Mouse (Mus musculus): ENCODE measurements around the gene Ddx49.

The Ddx49 gene

GRCm38 (mm10) chr8:70259043-70259442, 43.2 kb downstream of the Ddx49 start:
- no peak for DNase-seq (ENCODE audit: low read depth)

- no peak for DNase-seq (ENCODE audit: low read depth)
Observed at GRCm38 (mm10) chr8:70258600-70258999, 43.7 kb downstream of the Ddx49 start.

GRCm38 (mm10) chr8:70257456-70257855, 44.8 kb downstream of the Ddx49 start:
- DNase-seq (ENCODE audit: low read depth): no peak

GRCm38 (mm10) chr8:70254628-70255027, 47.7 kb downstream of the Ddx49 start:
- DNase-seq (ENCODE audit: low read depth): no peak

GRCm38 (mm10) chr8:70247841-70248240, 54.4 kb downstream of the Ddx49 start:
- no peak for DNase-seq (ENCODE audit: low read depth)

- no peak for DNase-seq (ENCODE audit: low read depth)
Observed at GRCm38 (mm10) chr8:70246622-70247021, 55.7 kb downstream of the Ddx49 start.

Data from naive thymus-derived CD4-positive, alpha-beta T cell, adult 2 months (primary cell).